Mouse (Mus musculus): ENCODE data around the gene Unc119b.

DNA sequence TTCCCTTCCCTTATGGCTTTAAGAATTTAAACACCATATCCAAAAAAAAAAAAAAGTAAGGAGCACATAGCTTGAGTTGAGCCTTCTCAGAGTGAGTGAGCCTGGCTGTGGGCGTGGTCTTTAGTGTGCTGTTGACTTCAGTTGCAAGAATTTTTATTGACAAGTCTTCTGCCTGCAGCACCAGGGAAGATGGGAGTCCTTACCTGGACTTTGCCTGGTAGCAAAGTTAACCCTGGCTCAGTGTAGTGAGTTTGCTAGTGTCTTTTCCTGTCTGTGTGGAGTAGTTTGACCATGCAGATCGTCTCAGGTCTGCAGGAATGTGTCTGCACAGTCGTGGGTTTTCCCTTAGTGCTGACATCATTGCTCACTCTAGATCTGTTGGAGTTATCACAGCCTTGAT lies 43.8 kb downstream of the Unc119b start:
- TF ChIP-seq CTCF (IDR thresholded peaks at IDR 0.05), result no peak
- TF ChIP-seq EP300 (IDR thresholded peaks at IDR 0.05), result no peak
